Mouse (Mus musculus) limb, embryonic 14.5 days (tissue): ENCODE results near the gene Ankrd22. TPM values are rescaled to one million over a fixed set of nuclear protein-coding genes. Genes with fewer than 3 reads are reported as not detected.

Source experiments
- ATAC-seq: fragments of 200-750 bp; cut with Nextera tagmentation; 2 replicates; pipeline ENCODE4 v1.8.0; 2017; ENCODE audit warnings: low read depth, moderate number of reproducible peaks, moderate TSS enrichment; ENCODE audit not compliant: low FRiP score
- DNase-seq: peaks from one replicate; pipeline ENCODE4 v3.0.0-alpha.2; 2015; ENCODE audit warnings: low spot score
- H3K27ac ChIP-seq: fragments of 300-500 bp; sonication (generic); replicated peaks from 2 replicates; pipeline ENCODE4 v1.5.1; 2014; ENCODE audit warnings: low read depth, mild to moderate bottlenecking, low read length, moderate library complexity, mixed read lengths
- H3K27me3 ChIP-seq: fragments of 300-500 bp; sonication (generic); 2 replicates; pipeline ENCODE4 v1.6.1; 2014; ENCODE audit warnings: low read length, mixed read lengths; ENCODE audit not compliant: control insufficient read depth, insufficient read depth
- H3K36me3 ChIP-seq: fragments of 300-500 bp; sonication (generic); 2 replicates; pipeline ENCODE4 v1.6.1; 2014; ENCODE audit warnings: mild to moderate bottlenecking, low read length, moderate library complexity, mixed read lengths; ENCODE audit not compliant: control insufficient read depth, insufficient read depth
- H3K4me1 ChIP-seq: fragments of 300-500 bp; sonication (generic); 2 replicates; pipeline ENCODE4 v1.6.1; 2014; ENCODE audit warnings: antibody characterized with exemption, low read length, mixed read lengths; ENCODE audit not compliant: control insufficient read depth, insufficient read depth
- H3K4me2 ChIP-seq: fragments of 300-500 bp; sonication (generic); replicated peaks from 2 replicates; pipeline ENCODE4 v1.6.1; 2014; ENCODE audit warnings: low read depth, mild to moderate bottlenecking, low read length, moderate library complexity; ENCODE audit not compliant: severe bottlenecking
- H3K4me3 ChIP-seq: fragments of 300-500 bp; sonication (generic); replicated peaks from 2 replicates; pipeline ENCODE4 v1.5.1; 2014; ENCODE audit warnings: low read length
- H3K9ac ChIP-seq: fragments of 300-500 bp; sonication (generic); 2 replicates; pipeline ENCODE4 v1.6.1; 2014; ENCODE audit warnings: mild to moderate bottlenecking, low read depth, low read length, moderate library complexity; ENCODE audit not compliant: severe bottlenecking
- H3K9me3 ChIP-seq: fragments of 300-500 bp; sonication (generic); 2 replicates; pipeline ENCODE4 v1.6.1; 2016; ENCODE audit warnings: low read length; ENCODE audit not compliant: control insufficient read depth
- POLR2A ChIP-seq: fragments of 200-500 bp; IDR thresholded peaks from 2 replicates; pipeline ENCODE4 v1.8.0; 2012; ENCODE audit warnings: inconsistent platforms, mild to moderate bottlenecking, moderate library complexity, borderline replicate concordance; ENCODE audit not compliant: insufficient read depth, insufficient read length; ENCODE audit errors: extremely low read depth
- WGBS: fragments of 180-500 bp; shearing (Covaris S2); extraction: QIAGEN DNeasy Blood & Tissue Kit; methylation state at CpG from one replicate; pipeline ENCODE4 v1.1.7; 2014; 5-methylcytosine and 5-hydroxymethylcytosine counted together
- polyA plus RNA-seq, 2 experiments: library from polyadenylated mRNA; depleted of rRNA in 1 of 2; stranded (reverse) in 1 of 2; unstranded in 1 of 2; fragments of >200 nt; fragmentation: Nextera tagmentation in 1 of 2; extraction: Ambion mirVana in 1 of 2; gene quantifications; 2 replicates each; pipeline versions ENCODE4 v1.2.1 to v1.2.3; 2012 to 2014

The Ankrd22 gene
- polyA plus RNA-seq, 2 experiments, result 4.9 to 8.9 TPM

GRCm38 (mm10) chr19:34193683-34194082 is 27.8 kb upstream of the Ankrd22 start:
- no peaks in the 10 kb centered on the region for H3K27me3 ChIP-seq
- peak overlapping the region; percentile 92 for H3K4me2 ChIP-seq
- H3K9ac ChIP-seq, result peak overlapping the region; percentile 76; the same call in 1 of the 2 replicates
- peak overlapping the region; percentile 72 for H3K4me3 ChIP-seq
- ATAC-seq (no peak), DNase-seq (no peak)
- no peak for TF ChIP-seq POLR2A
- H3K9me3 ChIP-seq, result no peaks in the 10 kb centered on the region
- H3K36me3 ChIP-seq, result no peaks in the 10 kb centered on the region
- peaks cover 18% of the 10 kb centered on the region for H3K4me1 ChIP-seq
- H3K27ac ChIP-seq, result no peak overlapping the region
- WGBS, result 29% methylated on average over 9 of the region's 9 CpGs

- Histone ChIP-seq H3K4me1 (peaks cover 17% of the 10 kb centered on the region), H3K4me3 (peak overlapping the region; percentile 72), H3K9ac (peak overlapping the region; percentile 76), H3K27me3 (no peaks in the 10 kb centered on the region), H3K9me3 (no peaks in the 10 kb centered on the region), H3K27ac (no peak overlapping the region), H3K36me3 (no peaks in the 10 kb centered on the region), H3K4me2 (peak overlapping the region; percentile 92)
- DNase-seq (peak; percentile 49), ATAC-seq (no peak)
- no peak for TF ChIP-seq POLR2A
- 2% methylated on average over 9 of the region's 9 CpGs for WGBS
Observed at GRCm38 (mm10) chr19:34193149-34193548, 27.3 kb upstream of the Ankrd22 start.

- H3K4me3 ChIP-seq, result peak within 1 kb of the TSS; percentile 72
- H3K9ac ChIP-seq, result peak within 1 kb of the TSS; percentile 76
- peaks cover 15% of the 10 kb centered on the region for H3K4me1 ChIP-seq
- H3K27me3 ChIP-seq, result no peaks in the 10 kb centered on the region
- peak; percentile 72 for ATAC-seq
- peak; percentile 69 for DNase-seq
- TF ChIP-seq POLR2A, result no peak
- H3K4me2 ChIP-seq, result peak within 1 kb of the TSS; percentile 92
- H3K27ac ChIP-seq, result peak within 1 kb of the TSS; percentile 30; the same call in 1 of the 2 replicates
- H3K9me3 ChIP-seq, result no peaks in the 10 kb centered on the region
- WGBS, result 2% methylated on average over 46 of the region's 62 CpGs
- no peaks in the 10 kb centered on the region for H3K36me3 ChIP-seq
Observed at GRCm38 (mm10) chr19:34192008-34192963, 26.4 kb upstream of the Ankrd22 start, which contains the start of gene Stambpl1. TSS of gene Stambpl1 (plus strand) at chr19:34192229.

- Histone ChIP-seq H3K9me3 (no peaks in the 10 kb centered on the region), H3K36me3 (no peaks in the 10 kb centered on the region), H3K4me3 (peak overlapping the region; percentile 72), H3K4me2 (peak overlapping the region; percentile 92), H3K4me1 (peaks cover 15% of the 10 kb centered on the region), H3K27ac (no peak overlapping the region), H3K9ac (peak overlapping the region; percentile 76), H3K27me3 (no peaks in the 10 kb centered on the region)
- no peak for DNase-seq
- no peak for TF ChIP-seq POLR2A
- 22% methylated on average over 10 of the region's 10 CpGs for WGBS
- ATAC-seq, result 0 out of 2 replicates have a peak, but pooled peaks have one; percentile 8
Observed at GRCm38 (mm10) chr19:34191645-34192007, 25.8 kb upstream of the Ankrd22 start.

- H3K27ac ChIP-seq, result no peak overlapping the region
- 85% methylated on average over 4 of the region's 4 CpGs for WGBS
- H3K9me3 ChIP-seq, result no peaks in the 10 kb centered on the region
- ATAC-seq (no peak), DNase-seq (no peak)
- peaks cover 4% of the 10 kb centered on the region; the same call in 1 of the 2 replicates for H3K4me1 ChIP-seq
- no peak overlapping the region for H3K4me3 ChIP-seq
- H3K36me3 ChIP-seq, result no peaks in the 10 kb centered on the region
- no peak overlapping the region for H3K4me2 ChIP-seq
- H3K27me3 ChIP-seq, result no peaks in the 10 kb centered on the region
- TF ChIP-seq POLR2A, result no peak
- H3K9ac ChIP-seq, result no peak overlapping the region
Observed at GRCm38 (mm10) chr19:34186845-34187244, 21.0 kb upstream of the Ankrd22 start.
